Mouse (Mus musculus) forebrain, embryonic 16.5 days (tissue): Measurements from ENCODE around the gene Mnd1. TPM values are rescaled to one million over a fixed set of nuclear protein-coding genes. Genes with fewer than 3 reads are reported as not detected.

Source experiments
- ATAC-seq: fragments of 200-750 bp; cut with Nextera tagmentation; 2 replicates; pipeline ENCODE4 v1.8.0; 2017; ENCODE audit warnings: mild to moderate bottlenecking, moderate library complexity
- H3K27ac ChIP-seq: fragments of 300-500 bp; sonication (generic); 2 replicates; pipeline ENCODE4 v1.5.1; 2014; ENCODE audit warnings: low read length, control low read depth
- H3K27me3 ChIP-seq: fragments of 300-500 bp; sonication (generic); replicated peaks from 2 replicates; pipeline ENCODE4 v1.6.1; 2014; ENCODE audit warnings: low read length; ENCODE audit not compliant: control insufficient read depth, insufficient read depth
- H3K36me3 ChIP-seq: fragments of 300-500 bp; sonication (generic); 2 replicates; pipeline ENCODE4 v1.6.1; 2014; ENCODE audit not compliant: control insufficient read depth, insufficient read depth
- H3K4me1 ChIP-seq: fragments of 300-500 bp; sonication (generic); replicated peaks from 2 replicates; pipeline ENCODE4 v1.6.1; 2014; ENCODE audit warnings: low read length; ENCODE audit not compliant: control insufficient read depth, insufficient read depth
- H3K4me2 ChIP-seq: fragments of 300-500 bp; sonication (generic); 2 replicates; pipeline ENCODE4 v1.6.1; 2014; ENCODE audit warnings: mild to moderate bottlenecking, low read length, control low read depth
- H3K4me3 ChIP-seq: fragments of 300-500 bp; sonication (generic); replicated peaks from 2 replicates; pipeline ENCODE4 v1.5.1; 2014; ENCODE audit warnings: mild to moderate bottlenecking, low read length, control low read depth
- H3K9ac ChIP-seq: fragments of 300-500 bp; sonication (generic); replicated peaks from 2 replicates; pipeline ENCODE4 v1.6.1; 2014; ENCODE audit warnings: low read depth, low read length, control low read depth
- H3K9me3 ChIP-seq: fragments of 300-500 bp; sonication (generic); 2 replicates; pipeline ENCODE4 v1.6.1; 2016; ENCODE audit warnings: low read length; ENCODE audit not compliant: control insufficient read depth
- WGBS: fragments of 180-500 bp; shearing (Covaris S2); extraction: QIAGEN DNeasy Blood & Tissue Kit; methylation state at CpG from one replicate; pipeline ENCODE4 v1.1.7; 2014; 5-methylcytosine and 5-hydroxymethylcytosine counted together
- polyA plus RNA-seq: library from polyadenylated mRNA; unstranded; fragments of >200 nt; fragmentation: Nextera tagmentation; extraction: Ambion mirVana; gene quantifications from 2 replicates; pipeline ENCODE4 v1.2.1, GENCODE M21; 2015

Mnd1 gene
- polyA plus RNA-seq, 1 experiment from 2014 or later, result 3.2 TPM

GRCm38 (mm10) chr3:84046206-84046605 is 109.4 kb downstream of the Mnd1 start:
- 94% methylated on average over 8 of the region's 8 CpGs for WGBS
- 0 out of 2 replicates have a peak, but pooled peaks cover under 1% of the 10 kb centered on the region for H3K4me1 ChIP-seq
- no peak overlapping the region for H3K4me2 ChIP-seq
- H3K9ac ChIP-seq, result no peak overlapping the region
- no peaks in the 10 kb centered on the region for H3K9me3 ChIP-seq
- no peaks in the 10 kb centered on the region for H3K36me3 ChIP-seq
- no peak overlapping the region for H3K27ac ChIP-seq
- H3K4me3 ChIP-seq, result no peak overlapping the region
- ATAC-seq, result no peak
- H3K27me3 ChIP-seq, result no peaks in the 10 kb centered on the region

- no peak overlapping the region for H3K9ac ChIP-seq
- 84% methylated on average over 8 of the region's 8 CpGs for WGBS
- no peaks in the 10 kb centered on the region for H3K36me3 ChIP-seq
- no peaks in the 10 kb centered on the region for H3K9me3 ChIP-seq
- H3K4me2 ChIP-seq, result no peak overlapping the region
- H3K4me1 ChIP-seq, result peaks cover 22% of the 10 kb centered on the region
- no peak for ATAC-seq
- H3K27me3 ChIP-seq, result no peaks in the 10 kb centered on the region
- H3K4me3 ChIP-seq, result no peak overlapping the region
- no peak overlapping the region for H3K27ac ChIP-seq
Observed at GRCm38 (mm10) chr3:84041739-84042138, 113.8 kb downstream of the Mnd1 start.

DNA sequence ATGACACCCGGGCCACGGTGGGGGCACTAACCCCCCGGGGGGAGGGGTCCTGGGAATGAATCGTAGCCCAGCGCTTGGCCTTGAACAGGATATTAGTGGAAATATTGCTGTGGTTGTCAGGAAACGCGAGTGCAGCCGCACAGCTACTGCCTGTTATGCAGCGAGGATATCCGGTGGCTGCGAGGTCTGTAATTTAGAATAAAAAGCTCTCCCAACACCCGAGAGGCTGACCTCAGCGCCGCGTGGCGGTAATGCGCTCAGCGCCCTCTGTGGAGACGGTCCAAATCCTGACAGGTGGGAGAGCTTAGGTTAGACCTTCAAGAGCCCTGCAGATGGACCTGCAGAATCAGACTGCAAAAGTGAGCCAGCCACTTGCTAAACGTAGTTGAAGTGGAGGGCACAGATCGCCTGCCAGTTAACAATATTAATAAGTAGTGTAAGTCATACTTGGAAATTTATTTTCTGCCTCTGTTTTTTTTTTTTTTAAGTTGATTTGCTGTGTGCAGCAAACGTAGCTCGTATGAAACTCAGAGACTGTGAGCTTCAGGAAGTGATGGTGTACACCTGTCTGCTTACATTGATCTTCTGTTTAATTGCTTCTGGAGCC is 115.0 kb downstream of the Mnd1 start:
- H3K27me3 ChIP-seq, result no peaks in the 10 kb centered on the region
- peak overlapping the region; percentile 76 for H3K4me3 ChIP-seq
- peak; percentile 47 for ATAC-seq
- H3K36me3 ChIP-seq, result no peaks in the 10 kb centered on the region
- peak overlapping the region; percentile 91 for H3K4me2 ChIP-seq
- H3K27ac ChIP-seq, result peak overlapping the region; percentile 95
- no peaks in the 10 kb centered on the region for H3K9me3 ChIP-seq
- H3K4me1 ChIP-seq, result peaks cover 31% of the 10 kb centered on the region
- 2% methylated on average over 23 of the region's 23 CpGs for WGBS
- H3K9ac ChIP-seq, result peak overlapping the region; percentile 91

GRCm38 (mm10) chr3:84039646-84040475 is 115.7 kb downstream of the Mnd1 start, which contains the start of gene Tmem131l:
Gene Tmem131l, minus strand, starts transcription at chr3:84040175.
- WGBS, result under 1% methylated on average over 78 of the region's 100 CpGs
- Histone ChIP-seq H3K9me3 (no peaks in the 10 kb centered on the region), H3K27me3 (no peaks in the 10 kb centered on the region), H3K4me3 (peak within 1 kb of the TSS; percentile 76), H3K36me3 (no peaks in the 10 kb centered on the region), H3K27ac (peak within 1 kb of the TSS; percentile 95), H3K4me1 (peaks cover 38% of the 10 kb centered on the region), H3K9ac (peak within 1 kb of the TSS; percentile 91), H3K4me2 (peak within 1 kb of the TSS; percentile 91)
- ATAC-seq, result peak; percentile 95

DNA sequence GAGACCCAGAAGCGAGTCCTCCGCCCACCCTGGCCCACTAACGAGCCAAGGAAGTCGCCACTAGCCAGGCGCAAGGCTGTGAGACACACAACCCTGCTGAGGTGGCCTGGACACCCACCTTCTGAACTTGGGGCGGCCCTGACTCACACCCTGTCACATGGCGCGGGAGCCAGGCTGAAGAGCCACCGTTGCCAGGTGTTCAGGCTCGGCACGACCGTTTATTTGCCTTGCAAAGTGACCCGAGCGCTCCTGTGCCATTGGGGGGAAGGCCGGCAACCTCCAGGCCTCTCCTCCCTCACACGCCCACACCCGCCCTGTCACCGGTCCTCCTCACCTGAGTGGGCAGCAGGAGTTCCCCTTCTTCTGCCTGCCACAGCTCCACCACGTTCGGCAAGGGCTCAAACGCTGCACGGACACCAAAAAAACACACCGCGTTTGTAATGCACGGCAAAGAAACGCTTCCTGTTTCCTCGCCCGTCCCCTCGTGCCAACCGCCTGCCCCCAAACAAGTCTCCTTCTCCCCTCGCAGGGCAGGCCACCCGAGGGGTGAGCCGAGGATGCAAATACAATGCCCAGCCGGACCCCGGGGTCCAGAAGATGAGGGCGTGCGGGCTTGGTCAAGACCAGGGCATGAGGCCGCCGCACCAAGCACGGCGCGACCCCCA is 116.5 kb downstream of the Mnd1 start:
- Histone ChIP-seq H3K9ac (peak overlapping the region; percentile 91), H3K9me3 (no peaks in the 10 kb centered on the region), H3K4me3 (peak overlapping the region; percentile 76), H3K36me3 (no peaks in the 10 kb centered on the region), H3K4me2 (peak overlapping the region; percentile 82), H3K27me3 (no peaks in the 10 kb centered on the region), H3K27ac (peak overlapping the region; percentile 95), H3K4me1 (peaks cover 43% of the 10 kb centered on the region)
- WGBS, result under 1% methylated on average over 42 of the region's 42 CpGs
- ATAC-seq, result peak; percentile 8

DNA sequence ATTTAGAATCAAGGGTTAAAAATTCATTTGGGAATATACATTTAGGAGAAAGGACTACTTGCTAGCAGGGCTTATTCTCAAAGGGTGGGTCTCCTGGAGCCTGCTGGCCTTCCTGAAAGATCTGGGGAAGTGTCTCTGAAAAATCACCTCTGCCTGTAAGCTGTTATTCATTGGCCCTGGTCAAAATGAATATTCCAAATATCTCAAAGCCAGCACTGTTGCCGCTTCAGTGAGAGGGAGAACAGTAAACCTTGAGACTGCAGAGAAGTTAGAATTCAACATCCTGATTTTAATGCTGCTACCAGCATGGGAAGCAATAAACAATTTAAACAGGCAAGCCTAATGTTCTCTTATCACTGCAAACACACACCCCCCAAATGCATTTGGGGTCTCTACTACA is 117.5 kb downstream of the Mnd1 start:
- Histone ChIP-seq H3K27ac (peak overlapping the region; percentile 31), H3K4me1 (peaks cover 53% of the 10 kb centered on the region), H3K9me3 (no peaks in the 10 kb centered on the region), H3K36me3 (no peaks in the 10 kb centered on the region), H3K27me3 (no peaks in the 10 kb centered on the region), H3K4me2 (peak overlapping the region; percentile 82), H3K9ac (peak overlapping the region; percentile 91), H3K4me3 (peak overlapping the region; percentile 76)
- WGBS, result 19% methylated on average over 1 of the region's 1 CpGs
- ATAC-seq, result no peak

Other genes with a start within 250 kb of the Mnd1 start
- gene Tmem131l, start 115.6 kb downstream of the Mnd1 start, polyA plus RNA-seq, result 129 and 134 TPM in 2 replicates
- gene Gm6525, start 18.3 kb upstream of the Mnd1 start, polyA plus RNA-seq, result 3.0 and 3.1 TPM in 2 replicates
- 195 and 201 TPM in 2 replicates for gene Trim2, start 151.1 kb upstream of the Mnd1 start, polyA plus RNA-seq